Mouse (Mus musculus) embryonic fibroblast, embryonic 13.5 days (primary cell): Measurements from ENCODE around the gene Fam129a. TPM values are rescaled to one million over a fixed set of nuclear protein-coding genes. Genes with fewer than 3 reads are reported as not detected.

ENCODE experiments used
- H3K27ac ChIP-seq: 2 replicates; pipeline ENCODE4 v1.5.1; 2012; ENCODE audit warnings: low read length, control low read depth, inconsistent platforms; ENCODE audit not compliant: insufficient read depth
- H3K4me1 ChIP-seq: 2 replicates; pipeline ENCODE4 v1.6.1; 2011; ENCODE audit warnings: low read length; ENCODE audit not compliant: control insufficient read depth, insufficient read depth
- H3K4me3 ChIP-seq: 2 replicates; pipeline ENCODE4 v1.5.1; 2011; ENCODE audit warnings: mild to moderate bottlenecking, control low read depth, low read length; ENCODE audit not compliant: insufficient read depth
- CTCF ChIP-seq: IDR thresholded peaks from 2 replicates; pipeline ENCODE4 v1.5.1; 2011; ENCODE audit warnings: mild to moderate bottlenecking, control low read depth, low read length, moderate library complexity, borderline replicate concordance; ENCODE audit not compliant: insufficient read depth
- POLR2A ChIP-seq: IDR thresholded peaks from 2 replicates; pipeline ENCODE4 v1.6.1; 2011; ENCODE audit warnings: low read depth, mild to moderate bottlenecking, control low read depth, low read length, moderate library complexity
- polyA plus RNA-seq: library from polyadenylated mRNA; stranded (reverse); fragments of >200 nt; gene quantifications from 2 replicates; pipeline ENCODE4 v1.2.4, GENCODE M21; 2011; ENCODE audit warnings: low read depth; ENCODE audit not compliant: missing spikeins, insufficient read length

The Fam129a gene
- 68.1 and 81.6 TPM in 2 replicates for polyA plus RNA-seq

GRCm38 (mm10) chr1:151570981-151571837 lies at the start of gene Fam129a:
Gene Fam129a, plus strand, starts transcription at chr1:151571186.
- Histone ChIP-seq H3K4me3 (peak within 1 kb of the TSS; percentile 36), H3K4me1 (no peaks in the 10 kb centered on the region), H3K27ac (peak within 1 kb of the TSS; percentile 88)
- TF ChIP-seq CTCF (no peak), POLR2A (peak; percentile 95)

GRCm38 (mm10) chr1:151526701-151527100 lies 44.3 kb upstream of the Fam129a start:
- no peak overlapping the region for H3K27ac ChIP-seq
- no peak overlapping the region for H3K4me3 ChIP-seq
- no peaks in the 10 kb centered on the region for H3K4me1 ChIP-seq
- TF ChIP-seq POLR2A (no peak), CTCF (no peak)

- H3K27ac ChIP-seq: no peak overlapping the region
- no peak for TF ChIP-seq CTCF
- no peak for TF ChIP-seq POLR2A
- H3K4me1 ChIP-seq: no peaks in the 10 kb centered on the region
- no peak overlapping the region for H3K4me3 ChIP-seq
Measured at GRCm38 (mm10) chr1:151543796-151544477, 27.0 kb upstream of the Fam129a start.

GRCm38 (mm10) chr1:151544581-151544980 lies 26.4 kb upstream of the Fam129a start:
- Histone ChIP-seq H3K4me1 (peaks cover 5% of the 10 kb centered on the region), H3K27ac (no peak overlapping the region), H3K4me3 (no peak overlapping the region)
- no peak for TF ChIP-seq POLR2A
- no peak for TF ChIP-seq CTCF

- TF ChIP-seq CTCF (no peak), POLR2A (no peak)
- peaks cover 9% of the 10 kb centered on the region for H3K4me1 ChIP-seq
- no peak overlapping the region for H3K4me3 ChIP-seq
- H3K27ac ChIP-seq: no peak overlapping the region
Measured at GRCm38 (mm10) chr1:151545571-151545970, 25.4 kb upstream of the Fam129a start.

- H3K4me1 ChIP-seq: peaks cover 9% of the 10 kb centered on the region
- no peak overlapping the region for H3K4me3 ChIP-seq
- H3K27ac ChIP-seq: peak overlapping the region; percentile 61
- TF ChIP-seq POLR2A (no peak), CTCF (no peak)
Measured at GRCm38 (mm10) chr1:151548896-151549610, 21.9 kb upstream of the Fam129a start.

- H3K27ac ChIP-seq: peak overlapping the region; percentile 61
- H3K4me3 ChIP-seq: no peak overlapping the region
Measured at GRCm38 (mm10) chr1:151549794-151550193, 21.2 kb upstream of the Fam129a start.

GRCm38 (mm10) chr1:151550587-151551479 lies 20.2 kb upstream of the Fam129a start:
- no peak overlapping the region for H3K27ac ChIP-seq
- H3K4me1 ChIP-seq: peaks cover 9% of the 10 kb centered on the region
- no peak for TF ChIP-seq CTCF
- TF ChIP-seq POLR2A: no peak
- no peak overlapping the region for H3K4me3 ChIP-seq

More at GRCm38 (mm10) chr1:151549794-151550193, 21.2 kb upstream of the Fam129a start:
- peaks cover 9% of the 10 kb centered on the region for H3K4me1 ChIP-seq
- TF ChIP-seq CTCF (no peak), POLR2A (no peak)

- TF ChIP-seq POLR2A (no peak), CTCF (no peak)
- Histone ChIP-seq H3K27ac (no peak overlapping the region), H3K4me3 (no peak overlapping the region), H3K4me1 (no peaks in the 10 kb centered on the region)
Measured at GRCm38 (mm10) chr1:151560536-151560935, 10.4 kb upstream of the Fam129a start.
